Mouse (Mus musculus) heart, adult 18-20 months (tissue): Measurements from ENCODE around the gene Evx1. TPM values are rescaled to one million over a fixed set of nuclear protein-coding genes. Genes with fewer than 3 reads are reported as not detected.
A peak's percentile ranks its signal among the peaks of the same experiment; 100 is the strongest.

Experiments
- DNase-seq, 2 experiments: peaks; one replicate each; pipeline ENCODE4 v3.0.0; 2021 to 2022; ENCODE audit warnings: mixed read lengths in 1 of 2
- long read RNA-seq, 2 experiments: library from polyadenylated mRNA; stranded (forward); transcript quantifications; one replicate each; pipeline ENCODE4 v2.0.0; 2021
- total RNA-seq, 2 experiments: library from RNA; stranded (reverse); gene quantifications; 2 replicates each; pipeline ENCODE4 v1.2.3; 2021

Evx1 gene
- total RNA-seq, result not detected
- long read RNA-seq, experiment 1, result 0 reads
- long read RNA-seq, experiment 2, result 0 reads

DNA sequence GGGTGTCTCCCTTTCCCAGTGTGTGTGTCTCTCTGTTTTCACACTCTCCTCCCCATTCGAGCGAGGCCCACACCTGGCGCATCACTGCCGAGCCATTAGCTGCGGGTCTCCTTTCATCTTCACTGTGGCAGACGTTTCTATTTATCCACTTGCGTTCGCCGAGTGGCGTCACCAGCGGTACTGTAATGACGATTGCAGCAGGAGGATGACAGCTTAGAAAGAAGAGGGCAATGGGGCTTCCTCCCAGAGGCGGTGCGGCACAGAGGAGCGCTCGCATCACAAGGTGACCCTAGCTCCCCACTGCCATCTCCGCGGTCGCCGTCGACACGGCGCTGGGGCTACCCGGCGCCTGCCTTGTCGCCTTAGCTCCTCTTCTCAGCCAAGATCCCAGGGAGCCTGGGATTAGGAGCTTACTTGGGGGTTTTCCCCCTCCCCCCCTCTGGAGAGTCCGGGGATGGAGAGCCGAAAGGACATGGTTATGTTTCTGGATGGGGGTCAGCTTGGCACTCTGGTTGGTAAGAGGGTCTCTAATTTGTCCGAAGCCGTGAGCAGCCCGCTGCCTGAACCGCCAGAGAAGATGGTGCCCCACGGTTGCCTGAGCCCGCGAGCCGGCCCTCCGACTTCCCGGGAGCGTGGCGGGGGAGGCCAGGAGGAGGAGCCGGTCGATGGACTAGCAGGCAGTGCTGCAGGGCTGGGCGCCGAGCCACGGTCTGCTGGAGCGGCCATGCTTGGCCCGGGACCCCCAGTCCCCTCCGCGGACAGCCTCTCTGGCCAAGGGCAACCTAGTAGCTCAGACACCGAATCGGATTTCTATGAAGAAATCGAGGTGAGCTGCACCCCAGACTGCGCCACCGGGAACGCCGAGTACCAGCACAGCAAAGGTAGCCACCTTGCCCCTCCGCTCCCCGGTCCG lies at the start of gene Evx1:
Gene Evx1, plus strand, starts transcription at position 108 of the 913 bp plus-strand sequence.
- DNase-seq, result peak in 1 of 2 experiments; percentile 26

DNA sequence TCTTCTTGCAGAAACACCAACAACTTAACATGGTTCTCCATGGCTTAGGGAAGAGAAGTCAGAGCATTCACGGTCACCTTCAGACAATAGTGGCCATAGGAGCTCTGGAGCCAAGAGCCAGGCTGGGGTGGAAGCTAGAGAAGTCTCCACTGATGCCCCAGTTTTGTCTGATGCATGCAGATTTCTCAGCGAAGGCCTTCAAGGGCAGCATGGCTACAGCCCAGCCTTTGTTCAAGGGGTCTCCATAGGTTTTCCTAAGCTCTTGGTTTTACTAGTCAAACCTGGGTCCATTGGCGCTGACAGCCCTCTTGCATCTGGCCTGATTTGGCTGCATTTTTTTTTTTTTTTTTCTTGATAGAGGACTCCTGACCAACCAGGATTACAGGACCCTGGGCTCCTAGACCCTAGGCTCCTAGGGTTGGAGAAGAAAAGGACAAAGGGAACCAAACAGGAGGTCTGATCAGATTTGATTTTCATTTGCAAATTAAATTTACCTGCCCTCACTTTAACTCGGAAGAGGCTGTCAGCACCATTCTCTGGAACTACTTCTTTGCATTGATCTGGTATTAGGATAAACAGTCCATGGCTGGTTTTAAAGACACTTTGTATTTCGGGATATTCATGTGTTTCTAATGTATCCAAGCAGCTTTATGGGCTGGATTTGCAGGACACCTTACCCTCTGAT lies 49.0 kb upstream of the Evx1 start:
- no peak for DNase-seq

DNA sequence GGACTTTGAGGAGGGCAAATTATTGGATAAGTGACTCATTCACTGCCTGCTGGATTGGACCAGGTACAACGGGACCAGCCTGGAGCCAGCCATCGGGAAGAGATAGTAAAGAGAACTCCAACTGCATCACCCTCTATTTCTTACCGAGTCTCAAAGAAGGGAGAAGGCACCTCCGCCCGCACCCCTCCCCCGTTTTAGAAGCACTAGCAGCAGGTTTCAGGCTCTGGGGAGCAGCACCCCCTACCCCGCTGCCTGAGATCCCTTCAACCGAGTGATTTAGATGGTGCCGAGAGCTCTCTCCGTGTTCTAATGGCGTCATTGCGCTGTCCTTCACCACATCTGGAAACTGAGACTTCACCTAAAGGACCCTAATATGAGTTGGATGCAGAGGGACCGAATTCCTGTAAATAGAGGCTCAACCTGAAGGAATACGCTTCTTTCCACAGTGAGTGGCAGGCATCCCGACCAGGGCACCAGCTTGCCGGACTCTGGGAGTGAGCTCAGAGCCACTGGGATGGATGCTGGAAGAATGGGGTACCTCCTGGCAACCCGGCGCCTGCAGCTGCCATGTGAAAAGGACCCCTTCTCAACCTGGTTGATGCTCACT lies 47.9 kb upstream of the Evx1 start:
- DNase-seq, result no peak

DNA sequence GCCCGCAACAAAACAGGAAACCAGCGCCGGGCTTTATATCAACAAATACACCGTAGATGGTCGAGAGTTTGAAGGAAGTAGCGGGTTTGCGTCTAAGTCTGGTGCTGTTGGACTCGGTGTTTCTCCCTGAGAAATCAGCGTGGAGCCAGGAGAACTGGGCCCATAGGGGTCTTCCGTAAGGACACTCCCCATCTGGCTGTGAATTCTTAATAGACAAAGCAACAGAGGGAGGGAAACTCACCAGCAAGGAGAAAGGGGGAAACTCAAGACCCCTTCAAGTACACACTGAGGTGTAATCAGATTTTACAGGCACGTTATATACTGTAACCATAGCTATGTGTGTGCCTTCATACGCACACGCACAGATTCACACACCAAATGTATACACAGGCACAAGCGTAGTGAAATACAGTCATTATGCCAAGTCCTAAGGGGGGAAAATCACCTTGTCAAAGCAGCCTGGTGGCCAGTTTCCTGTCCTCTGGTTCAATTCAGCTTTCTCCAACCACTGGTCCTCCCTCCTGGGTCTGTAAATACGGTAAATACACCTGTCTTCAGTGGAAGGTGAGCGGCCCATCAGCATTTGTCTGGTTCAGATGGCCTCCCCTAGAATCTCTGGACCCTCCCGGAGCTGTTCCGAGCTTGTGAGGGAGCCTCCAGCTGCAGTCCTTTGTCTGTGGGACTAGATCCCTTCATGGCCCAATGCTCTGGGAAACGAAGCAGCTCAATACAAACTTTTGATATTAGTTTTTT lies 47.2 kb upstream of the Evx1 start:
- no peak for DNase-seq

DNA sequence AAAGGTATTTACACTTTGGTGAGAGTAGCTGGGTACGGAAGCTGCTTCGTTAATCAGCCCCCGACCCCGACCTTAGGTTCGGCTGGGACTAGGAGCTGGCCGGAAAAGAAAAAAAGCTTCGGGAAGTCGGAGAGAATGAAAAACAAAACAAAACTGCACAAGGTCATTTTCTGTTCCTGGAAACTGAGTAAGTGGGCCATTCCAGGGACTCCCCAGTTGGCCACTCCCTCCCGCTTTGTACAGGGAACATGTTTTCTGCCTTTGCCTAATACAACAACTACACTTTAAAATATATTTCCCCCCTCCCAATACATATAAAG lies 46.7 kb upstream of the Evx1 start:
- DNase-seq, result no peak

DNA sequence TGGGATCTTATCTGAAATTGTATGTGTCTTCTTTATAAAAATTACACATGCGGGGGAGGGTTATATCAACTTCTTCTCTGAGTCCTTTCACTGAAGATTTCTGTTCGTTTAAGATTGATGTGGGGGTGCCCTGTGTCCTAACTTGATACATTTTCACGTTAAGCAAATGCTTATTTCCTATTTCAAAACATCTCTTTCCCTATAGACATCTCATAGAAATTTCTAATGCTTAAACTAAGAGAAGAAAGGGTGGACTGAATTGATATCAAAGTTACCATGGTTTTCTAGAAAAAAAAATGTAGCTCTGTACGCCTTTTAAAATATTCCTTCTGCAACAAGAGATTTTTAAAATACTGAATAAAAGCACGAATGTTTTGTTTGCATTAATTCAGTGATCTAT lies 46.1 kb upstream of the Evx1 start:
- DNase-seq, result no peak

DNA sequence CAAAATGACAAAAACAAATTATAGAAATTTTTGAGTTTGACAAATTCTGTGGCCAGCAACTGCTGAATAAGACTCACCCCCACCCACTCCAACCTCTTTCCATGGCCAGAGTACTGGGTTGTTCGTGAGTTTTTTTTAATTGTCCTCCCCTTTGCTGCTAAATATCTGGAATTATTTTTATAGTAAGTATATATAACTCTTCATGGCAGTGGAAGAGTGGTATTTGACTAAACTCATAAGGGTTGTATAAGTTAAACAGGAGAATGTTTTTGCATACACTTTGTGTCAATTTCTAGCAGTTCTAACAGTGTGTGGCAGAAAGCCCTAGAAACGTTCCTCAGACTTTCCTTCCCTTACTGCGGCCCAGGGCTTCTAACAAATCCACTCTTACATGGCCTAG lies 45.6 kb upstream of the Evx1 start:
- DNase-seq, result no peak

DNA sequence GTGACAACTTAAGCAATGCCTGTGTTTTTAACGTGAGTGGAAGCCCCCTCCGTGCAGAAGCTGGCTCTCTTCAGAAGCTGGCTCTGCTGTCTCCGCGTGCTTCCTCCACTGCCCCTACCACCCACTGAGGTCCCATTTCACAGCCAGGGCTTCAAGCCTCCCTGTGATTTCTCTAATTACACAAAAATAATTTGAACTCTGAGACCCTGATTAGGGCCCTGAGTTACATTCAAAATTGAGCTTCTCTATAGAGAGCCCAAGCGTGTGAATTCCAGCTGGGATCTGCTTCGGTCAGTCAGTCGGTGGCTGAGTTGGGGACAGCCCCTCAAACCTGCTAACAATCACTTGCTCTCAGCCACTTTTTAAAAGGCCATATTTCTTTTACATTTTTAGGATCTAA lies 45.0 kb upstream of the Evx1 start:
- no peak for DNase-seq

DNA sequence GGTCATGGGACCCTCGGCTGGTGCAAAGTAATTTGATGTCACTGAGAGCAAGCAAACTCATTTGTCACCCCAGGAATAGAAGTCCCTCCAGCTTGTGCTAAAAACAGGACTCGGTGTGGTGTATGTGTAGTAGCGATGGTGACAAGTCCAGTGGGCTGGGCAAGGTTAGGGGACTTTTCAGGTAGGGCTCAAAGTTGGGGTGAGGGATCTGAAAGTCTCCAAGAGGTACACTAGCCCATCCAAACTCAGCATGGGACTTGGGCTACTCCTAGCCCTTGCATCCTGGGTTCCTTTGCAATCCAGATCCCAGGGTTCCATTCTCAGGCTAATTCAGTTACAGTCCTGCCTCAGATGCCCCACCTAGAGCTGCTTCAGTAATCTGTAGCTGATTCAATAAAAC lies 44.5 kb upstream of the Evx1 start:
- no peak for DNase-seq

DNA sequence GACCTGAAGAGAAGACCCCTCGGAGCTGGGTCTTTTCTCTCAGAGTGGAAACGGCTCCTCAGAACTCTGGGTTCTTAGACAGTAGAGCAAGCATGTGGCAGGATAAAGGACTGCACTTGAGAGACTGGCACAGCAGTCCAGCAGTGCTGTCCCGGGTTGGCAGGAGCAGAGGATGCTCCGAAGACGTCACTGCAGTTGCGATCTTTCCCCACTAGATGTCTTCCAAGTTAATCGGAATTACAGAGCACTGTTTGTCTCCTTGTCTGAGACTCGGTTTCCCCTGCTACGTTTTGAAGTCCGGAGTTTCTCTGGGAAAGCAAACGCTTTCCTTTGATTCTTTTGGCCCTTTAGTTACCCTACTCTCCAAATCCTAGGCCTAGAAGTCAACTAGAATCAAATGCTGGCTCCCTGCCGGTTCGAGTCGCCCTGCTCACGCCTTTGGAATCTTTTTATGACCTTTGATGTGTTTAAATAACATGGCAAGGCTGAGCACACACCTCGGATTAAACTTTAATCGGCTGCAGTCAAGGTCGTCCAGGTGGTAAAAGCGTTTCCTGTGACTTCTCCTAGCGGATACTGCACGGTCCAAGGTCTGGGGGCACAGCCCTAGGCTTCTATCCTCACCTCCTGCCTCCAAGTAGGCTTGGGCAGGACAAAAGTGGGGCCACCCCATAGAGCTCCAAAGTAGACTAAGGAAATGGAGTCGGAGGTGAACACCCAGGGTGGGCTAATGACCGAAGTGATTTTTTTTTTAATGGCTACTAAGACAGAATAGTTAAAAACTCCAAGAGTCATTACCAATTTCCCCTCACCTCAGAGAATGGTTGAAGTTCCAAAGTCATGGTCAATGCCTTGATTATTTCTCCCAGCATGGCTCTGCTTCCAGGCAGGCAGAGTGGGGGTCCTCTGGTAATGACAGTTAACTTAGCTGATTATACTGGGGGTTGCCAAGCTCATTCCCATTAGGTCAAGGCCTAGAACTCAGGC lies 42.5 kb upstream of the Evx1 start:
- DNase-seq, result peak; percentile 52 to 83

DNA sequence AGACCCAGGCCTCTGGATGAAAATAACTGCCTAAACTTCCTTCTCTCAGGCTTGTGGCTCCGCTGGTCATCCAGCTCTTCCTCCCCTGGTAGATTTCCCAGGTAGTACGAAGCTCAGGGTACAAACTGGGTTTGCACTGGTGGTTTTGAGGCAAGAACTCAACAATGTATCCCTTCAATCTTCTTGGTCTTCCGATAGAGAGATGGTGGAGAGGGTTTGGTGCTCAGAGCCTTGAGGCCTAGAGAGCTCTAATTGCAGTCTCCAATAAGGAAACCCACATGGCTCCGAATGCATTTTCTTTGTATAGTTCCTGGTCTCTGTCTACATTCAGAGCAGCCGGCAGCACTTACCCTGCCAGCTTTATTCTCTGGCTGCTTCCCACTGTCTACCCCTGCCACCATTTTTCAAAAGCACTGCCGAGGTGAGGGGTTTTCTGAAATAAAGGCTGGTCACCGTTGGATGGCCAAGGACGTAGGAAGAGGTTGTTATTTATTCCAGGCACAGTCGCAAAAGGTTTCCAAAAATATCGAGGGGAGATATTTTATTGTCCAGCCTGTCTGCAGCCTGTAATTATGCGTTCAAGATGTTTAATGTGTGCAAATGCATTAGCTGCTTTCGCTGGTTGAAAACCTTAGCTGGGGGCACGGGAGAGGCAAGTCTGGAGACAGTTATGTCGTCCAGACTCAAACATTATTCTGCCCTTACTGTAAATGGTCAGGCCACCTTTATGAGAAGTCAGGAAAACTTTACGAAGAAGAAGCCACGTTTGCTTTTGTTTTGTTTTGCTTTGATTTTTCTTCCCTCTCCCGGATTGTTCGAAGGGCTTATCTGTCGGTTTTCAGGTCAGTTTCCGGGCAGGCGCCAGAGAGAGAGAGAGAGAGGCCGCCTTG lies 40.3 kb upstream of the Evx1 start:
- no peak for DNase-seq

DNA sequence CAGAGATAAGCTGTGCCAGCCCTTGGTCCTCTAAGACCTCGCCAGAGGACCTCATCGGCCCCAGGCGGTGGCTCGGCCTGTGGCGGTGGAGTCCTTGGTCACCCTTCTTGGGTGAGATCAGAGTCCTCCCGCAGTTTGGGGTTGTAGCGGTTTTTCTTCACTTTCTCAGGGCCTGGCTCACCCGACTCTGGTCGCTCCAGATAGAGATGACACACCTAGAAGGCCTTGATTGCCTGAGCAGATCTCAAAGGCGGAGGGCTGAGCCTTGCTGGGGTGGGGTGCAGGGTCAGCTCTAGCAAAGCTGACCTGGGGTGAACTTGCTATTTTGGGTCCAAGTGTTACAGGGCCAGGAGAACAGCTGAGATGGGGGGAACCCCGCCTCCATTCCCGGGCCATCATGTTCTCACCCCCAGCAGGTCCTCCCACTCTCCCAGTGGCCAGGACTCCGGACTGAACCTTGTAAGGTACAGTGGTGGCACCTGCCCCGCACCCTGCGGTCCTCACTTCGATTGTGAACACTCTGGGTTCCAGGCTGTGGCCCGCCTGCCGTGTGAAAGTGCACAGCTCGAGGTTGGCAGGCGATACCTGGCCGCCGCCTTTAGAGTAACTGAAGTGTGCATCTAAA lies 39.5 kb upstream of the Evx1 start:
- DNase-seq, result no peak

DNA sequence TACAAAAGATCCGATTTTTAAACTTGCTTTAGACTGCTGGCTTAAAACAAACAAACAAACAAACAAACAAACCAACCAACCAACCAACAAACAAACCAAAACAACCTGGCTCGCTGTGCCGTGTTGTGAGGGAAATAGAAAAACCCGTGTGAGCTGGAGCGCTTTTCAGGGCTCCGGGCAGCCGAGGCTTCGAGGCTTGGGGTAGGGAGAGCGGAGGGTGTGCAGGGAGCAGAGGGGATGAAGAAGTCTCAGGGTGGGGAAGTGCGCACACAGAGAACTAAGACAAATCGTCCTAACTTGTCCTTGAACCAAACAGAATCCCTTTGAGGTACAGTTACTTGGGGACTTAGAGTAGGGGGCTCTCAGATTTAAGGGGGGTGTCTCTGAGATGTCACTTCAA lies 38.7 kb upstream of the Evx1 start:
- DNase-seq, result no peak

DNA sequence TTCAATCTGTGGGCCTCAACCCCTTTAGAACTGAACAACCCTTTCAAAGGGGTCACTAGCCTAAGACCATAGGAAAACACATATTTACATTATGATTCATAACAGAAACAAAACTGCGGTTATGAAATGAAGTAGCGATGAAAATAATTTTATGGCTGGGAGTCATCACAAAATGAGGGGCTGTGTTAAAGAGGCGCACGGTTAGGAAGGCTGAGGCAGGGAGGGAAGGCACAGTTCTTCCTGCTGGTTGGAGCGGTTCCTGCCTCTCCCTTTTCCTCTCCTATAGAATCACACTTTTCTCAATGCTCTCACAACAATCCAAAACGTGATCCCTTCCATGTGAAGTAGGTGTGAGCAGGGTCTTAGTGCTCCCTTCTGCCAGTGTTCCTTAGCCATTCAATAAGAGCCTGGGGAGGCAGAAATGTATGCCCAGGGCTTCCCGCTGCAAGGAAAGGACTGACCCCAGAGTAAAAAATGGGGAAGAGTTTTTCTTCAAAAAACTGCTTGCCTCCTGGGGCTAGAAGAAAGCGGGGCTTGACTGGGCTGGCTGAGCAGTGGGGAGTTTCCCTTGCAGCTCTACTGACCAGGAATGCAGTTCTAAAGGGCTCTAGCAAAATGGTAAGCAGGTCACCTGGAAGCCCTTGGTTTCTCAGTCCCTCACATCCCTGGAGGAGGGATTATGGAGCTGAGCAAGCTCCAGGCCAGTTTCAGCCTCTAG lies 37.6 kb upstream of the Evx1 start:
- DNase-seq, result no peak

DNA sequence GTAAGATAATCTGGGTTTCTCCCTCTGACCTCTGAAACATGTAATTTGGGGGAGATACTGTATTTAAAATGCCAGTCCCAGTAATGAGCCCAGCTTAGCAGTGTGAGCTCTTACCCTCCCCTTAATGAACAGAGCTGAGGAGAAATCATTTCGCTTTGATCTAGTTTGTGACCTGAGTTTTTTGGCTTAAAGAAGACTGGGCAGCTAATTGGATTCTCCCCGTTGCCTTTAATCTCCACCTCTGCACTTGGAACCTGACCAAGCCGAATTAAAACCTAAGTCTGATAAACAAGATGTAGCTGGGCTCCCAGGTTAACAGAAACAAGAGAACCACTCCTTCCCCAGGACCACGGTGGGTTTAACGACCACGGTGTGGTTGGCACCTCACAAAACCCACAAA lies 36.9 kb upstream of the Evx1 start:
- no peak for DNase-seq

DNA sequence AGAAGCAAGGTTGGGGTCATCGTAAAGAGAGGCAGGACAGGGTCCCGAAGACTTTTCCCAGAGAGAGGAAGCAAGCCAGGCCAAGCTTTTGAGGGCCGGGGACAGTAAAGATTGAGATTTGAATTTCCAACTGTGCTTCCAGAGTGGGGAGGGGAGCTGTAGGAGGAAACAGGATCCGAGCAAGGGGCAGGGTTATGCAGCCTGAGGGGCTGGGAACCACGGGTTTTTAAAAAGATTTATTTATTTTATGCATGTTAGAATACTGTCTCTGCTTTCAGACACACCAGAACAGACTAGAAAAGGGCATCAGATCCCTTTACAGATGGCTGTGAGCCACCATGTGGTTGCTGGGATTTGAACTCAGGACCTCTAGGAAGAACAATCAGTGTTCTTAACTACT lies 36.4 kb upstream of the Evx1 start:
- DNase-seq, result no peak

DNA sequence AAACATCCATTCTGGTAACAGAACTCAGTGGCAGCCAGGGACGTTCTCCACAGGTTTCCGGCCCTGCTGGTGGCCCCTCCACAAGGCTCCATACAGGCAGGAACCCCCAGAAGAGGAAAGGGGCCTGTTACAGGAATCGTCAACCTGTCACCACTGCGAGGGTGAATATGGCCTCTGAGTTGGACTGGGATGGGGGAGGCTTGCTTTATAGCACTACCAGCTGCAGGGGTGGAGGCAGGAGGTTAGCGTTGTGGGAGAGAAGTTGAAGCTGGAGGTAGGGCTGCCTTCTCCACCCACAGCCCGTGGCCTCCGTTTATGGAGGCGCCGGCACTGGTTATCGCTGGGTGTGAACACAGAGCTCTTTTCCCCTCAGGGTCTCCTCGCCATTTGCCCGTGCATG lies 32.2 kb upstream of the Evx1 start:
- DNase-seq, result no peak

DNA sequence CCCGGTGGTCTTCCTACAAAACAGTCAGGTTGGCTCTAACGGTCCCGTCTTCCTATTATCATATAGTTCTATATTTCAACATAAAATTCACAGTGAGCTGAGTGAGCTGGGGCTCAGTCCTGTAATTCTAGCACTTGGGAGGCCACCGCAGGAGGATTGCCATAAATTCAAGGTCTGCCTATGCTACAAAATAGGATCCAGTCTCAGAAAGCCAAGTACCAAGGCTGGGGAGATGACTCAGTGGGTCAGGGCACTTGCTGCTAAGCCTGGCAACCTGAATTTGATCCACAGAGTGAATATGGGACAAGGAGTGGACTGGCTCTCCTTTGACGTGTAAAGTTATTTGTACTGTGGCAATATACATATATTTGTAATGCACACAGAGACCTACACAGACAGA lies 29.4 kb upstream of the Evx1 start:
- no peak for DNase-seq

DNA sequence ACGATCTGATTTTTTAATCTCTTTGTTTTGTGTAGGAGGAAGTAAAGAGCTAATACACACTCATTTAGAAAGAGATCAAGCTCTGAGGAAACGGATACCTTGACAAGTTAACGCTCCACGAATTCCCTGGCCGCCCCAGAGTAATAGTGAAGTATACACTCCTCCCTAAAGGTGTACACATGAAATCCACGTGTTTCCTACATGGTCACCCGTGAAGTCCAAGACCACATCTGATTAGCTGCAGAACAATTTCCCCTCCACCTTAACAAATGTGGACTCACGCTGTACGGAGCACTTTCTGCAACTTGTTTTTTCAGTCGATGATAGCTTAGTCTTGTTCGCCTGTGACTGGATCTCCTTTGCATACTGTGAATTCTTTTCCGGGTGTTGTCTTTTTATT lies 23.1 kb upstream of the Evx1 start:
- DNase-seq, result no peak
